Mouse (Mus musculus) effector memory CD4-positive, alpha-beta T cell, adult 7 months (primary cell): Measurements from ENCODE around the gene Lor. TPM values are rescaled to one million over a fixed set of nuclear protein-coding genes. Genes with fewer than 3 reads are reported as not detected.

ENCODE experiments used
- polyA plus RNA-seq: library from polyadenylated mRNA; unstranded; fragments of 100-300 nt; shearing (Covaris generic); gene quantifications from one replicate; pipeline ENCODE4 v1.2.1, GENCODE M21; 2017

The Lor gene
- not detected for polyA plus RNA-seq

GRCm38 (mm10) chr3:92083042-92083441 is at the start of gene Lor:
Gene Lor (minus strand): TSS chr3:92083142.

DNA sequence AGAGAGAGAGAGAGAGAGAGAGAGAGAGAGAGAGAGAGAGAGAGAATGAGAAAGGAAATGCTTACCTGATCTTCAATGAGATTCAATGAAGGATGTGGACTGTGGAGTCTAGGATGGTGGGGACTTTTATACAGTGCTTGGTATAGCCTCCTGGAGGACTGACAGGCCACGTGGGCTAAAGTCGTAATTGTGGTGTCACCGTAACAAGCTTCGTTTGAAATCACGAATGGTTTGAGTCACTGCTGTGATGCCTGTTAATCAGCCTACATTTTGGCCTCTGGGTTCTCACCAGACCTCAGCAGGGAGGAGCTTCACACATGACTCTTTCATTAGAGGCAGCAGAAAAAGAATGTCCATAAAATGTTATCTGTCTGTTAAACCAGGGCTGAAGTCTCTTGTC is 40.9 kb upstream of the Lor start, which contains the start of gene Prr9:
Prr9 (minus strand) TSS at position 101 of the 400 bp plus-strand sequence.

Other genes with a start within 250 kb of the Lor start
- not detected for gene Pglyrp3, start 68.6 kb downstream of the Lor start, polyA plus RNA-seq
- 0.76 TPM for gene Prr9, start 40.8 kb upstream of the Lor start, polyA plus RNA-seq
- gene Lelp1, start 59.6 kb upstream of the Lor start, polyA plus RNA-seq = not detected
- not detected for gene Sprr2a1, start 132.7 kb upstream of the Lor start, polyA plus RNA-seq
- not detected for gene Sprr2a2, start 132.8 kb upstream of the Lor start, polyA plus RNA-seq
- gene Sprr2a3, start 202.3 kb upstream of the Lor start, polyA plus RNA-seq = not detected
- not detected for gene Sprr2b, start 233.5 kb upstream of the Lor start, polyA plus RNA-seq